Mouse (Mus musculus): ENCODE measurements at regions not wholly inside any gene's neighbourhood (a gene's known extent, or its start where the extent isn't known, plus 50 kb on each side); places are given as distances from the start of the nearest gene placed in this dataset.

- no peak for DNase-seq (ENCODE audit: low spot score in 2 of 2)
- intact Hi-C loops (cut with DNase I) = no loop called here
Observed at GRCm38 (mm10) chr14:94691176-94691575, 800.7 kb upstream of the Pcdh9 start.

GRCm38 (mm10) chr14:94677716-94678115, 787.2 kb upstream of the Pcdh9 start:
- DNase-seq (ENCODE audit: low spot score in 2 of 2) = no peak
- intact Hi-C loops (cut with DNase I) = no loop called here

- intact Hi-C loops (cut with DNase I) = no loop called here
- DNase-seq (ENCODE audit: low spot score in 2 of 2) = peak; percentile 27 to 61
Observed at GRCm38 (mm10) chr14:94653625-94654024, 763.1 kb upstream of the Pcdh9 start.

GRCm38 (mm10) chr14:94615006-94615405, 724.5 kb upstream of the Pcdh9 start:
- DNase-seq (ENCODE audit: low spot score in 2 of 2) = no peak
- intact Hi-C loops (cut with DNase I) = no loop called here
